Mouse (Mus musculus) liver, postnatal 0 days (tissue): ENCODE measurements around the gene Entpd2.

ENCODE experiments used
- CTCF ChIP-seq: sonication (generic); IDR thresholded peaks from 2 replicates; pipeline ENCODE4 v1.5.1; 2016; ENCODE audit warnings: antibody characterized with exemption, low read depth
- EP300 ChIP-seq: IDR thresholded peaks from 2 replicates; pipeline ENCODE4 v1.6.1; 2016; ENCODE audit warnings: antibody characterized with exemption, low read depth, mild to moderate bottlenecking

GRCm38 (mm10) chr2:25349499-25349898, 46.2 kb upstream of the Entpd2 start:
- no peak for TF ChIP-seq CTCF
- no peak for TF ChIP-seq EP300
